Mouse (Mus musculus): ENCODE data around the gene Sema5b.

The Sema5b gene

DNA sequence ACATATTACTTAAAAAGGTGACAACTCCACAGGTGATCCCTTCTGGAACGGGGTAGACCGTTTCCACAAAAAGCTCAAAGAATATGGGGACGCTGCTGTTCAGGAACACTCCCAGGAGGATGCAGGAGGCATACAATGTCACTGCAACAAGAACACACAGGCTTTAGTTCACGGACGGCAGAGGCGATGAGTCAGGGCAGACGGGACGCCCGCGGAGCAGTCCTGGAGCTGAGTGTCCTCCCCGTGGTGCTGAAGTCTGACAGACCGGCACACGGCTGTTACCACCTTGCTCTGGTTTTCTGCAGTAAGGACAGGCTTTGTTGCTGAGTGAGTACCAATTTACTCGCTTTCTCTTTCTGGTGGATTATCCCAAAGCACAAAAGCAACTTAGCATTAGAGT lies 163.9 kb downstream of the Sema5b start:
- DNase-seq (ENCODE audit: low read depth, low spot score) = no peak

DNA sequence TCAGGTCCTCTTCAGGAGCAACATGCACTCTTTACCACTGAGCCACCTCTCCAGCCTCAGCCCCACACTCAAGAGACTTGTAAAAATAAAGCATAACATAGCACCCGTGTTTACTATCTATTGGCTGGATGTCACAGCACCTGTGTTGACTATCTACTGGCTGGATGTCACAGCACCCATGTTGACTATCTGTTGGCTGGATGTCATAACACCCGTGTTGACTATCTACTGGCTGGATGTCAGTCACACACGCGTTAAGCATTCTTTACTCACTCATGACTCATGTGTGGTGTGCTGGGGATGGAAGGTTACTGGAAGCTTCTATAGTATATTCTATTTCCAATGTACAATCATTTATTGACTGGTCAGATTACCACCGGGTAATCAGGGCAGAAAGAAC lies 166.1 kb downstream of the Sema5b start:
- DNase-seq (ENCODE audit: low read depth, low spot score) = no peak

DNA sequence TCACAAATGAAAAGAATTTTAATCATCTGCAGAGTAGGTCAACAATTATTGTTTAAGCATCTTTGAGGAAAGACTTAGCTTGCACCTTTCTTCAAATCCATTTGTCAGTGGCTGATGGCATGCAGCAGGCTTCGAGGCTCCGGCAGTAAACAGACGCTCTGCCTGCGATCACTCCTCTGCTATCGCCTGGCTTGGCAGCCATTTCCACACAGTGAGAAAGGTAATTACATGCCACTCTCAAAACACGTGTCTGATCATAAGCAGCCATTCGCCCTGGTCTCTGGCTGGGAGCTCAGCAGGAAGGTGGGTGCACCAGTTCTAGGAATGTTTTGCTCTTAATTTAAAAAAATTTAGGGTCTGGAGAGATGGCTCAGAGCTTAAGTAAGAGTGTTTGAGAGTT lies 170.1 kb downstream of the Sema5b start:
- DNase-seq (ENCODE audit: low read depth, low spot score) = no peak

GRCm38 (mm10) chr16:35713606-35714005 lies 172.7 kb downstream of the Sema5b start:
- DNase-seq (ENCODE audit: low read depth, low spot score) = no peak

All from CD4-positive, CD25-positive, alpha-beta regulatory T cell, adult 2 months (primary cell).